Mouse (Mus musculus) kidney, embryonic 14.5 days (tissue): ENCODE results near the gene Ruvbl2. TPM values are rescaled to one million over a fixed set of nuclear protein-coding genes. Genes with fewer than 3 reads are reported as not detected.
A peak's percentile ranks its signal among the peaks of the same experiment; 100 is the strongest.
"Not testable (repeated sequence)": the region's sequence is repeated elsewhere in the genome, so short reads cannot be mapped to it uniquely, and the experiment has no call there.

Source experiments
- ATAC-seq: fragments of 200-750 bp; cut with Nextera tagmentation; 2 replicates; pipeline ENCODE4 v1.8.0; 2017; ENCODE audit warnings: moderate number of reproducible peaks, mild to moderate bottlenecking, moderate TSS enrichment, moderate library complexity; ENCODE audit not compliant: low FRiP score, low TSS enrichment
- H3K27ac ChIP-seq: fragments of 300-500 bp; sonication (generic); 2 replicates; pipeline ENCODE4 v1.5.1; 2014; ENCODE audit warnings: low read depth, mild to moderate bottlenecking, low read length, moderate library complexity, mixed read lengths
- H3K27me3 ChIP-seq: fragments of 300-500 bp; sonication (generic); 2 replicates; pipeline ENCODE4 v1.6.1; 2014; ENCODE audit warnings: mild to moderate bottlenecking, low read length; ENCODE audit not compliant: control insufficient read depth, insufficient read depth
- H3K36me3 ChIP-seq: fragments of 300-500 bp; sonication (generic); 2 replicates; pipeline ENCODE4 v1.6.1; 2014; ENCODE audit warnings: low read length, mixed read lengths; ENCODE audit not compliant: control insufficient read depth, insufficient read depth
- H3K4me1 ChIP-seq: fragments of 300-500 bp; sonication (generic); 2 replicates; pipeline ENCODE4 v1.6.1; 2014; ENCODE audit warnings: low read length, mixed read lengths; ENCODE audit not compliant: control insufficient read depth, insufficient read depth
- H3K4me2 ChIP-seq: fragments of 300-500 bp; sonication (generic); replicated peaks from 2 replicates; pipeline ENCODE4 v1.6.1; 2014; ENCODE audit warnings: low read depth, mild to moderate bottlenecking, low read length
- H3K4me3 ChIP-seq: fragments of 300-500 bp; sonication (generic); 2 replicates; pipeline ENCODE4 v1.5.1; 2014; ENCODE audit warnings: mild to moderate bottlenecking, low read length
- H3K9ac ChIP-seq: fragments of 300-500 bp; sonication (generic); 2 replicates; pipeline ENCODE4 v1.6.1; 2014; ENCODE audit warnings: low read depth, mild to moderate bottlenecking, low read length, moderate library complexity
- H3K9me3 ChIP-seq: fragments of 300-500 bp; sonication (generic); 2 replicates; pipeline ENCODE4 v1.6.1; 2016; ENCODE audit warnings: low read length; ENCODE audit not compliant: control insufficient read depth
- WGBS: fragments of 180-500 bp; shearing (Covaris S2); extraction: QIAGEN DNeasy Blood & Tissue Kit; methylation state at CpG from one replicate; pipeline ENCODE4 v1.1.7; 2014; 5-methylcytosine and 5-hydroxymethylcytosine counted together
- polyA plus RNA-seq: library from polyadenylated mRNA; unstranded; fragments of >200 nt; fragmentation: Nextera tagmentation; extraction: Ambion mirVana; gene quantifications from 2 replicates; pipeline ENCODE4 v1.2.1, GENCODE M21; 2014

The Ruvbl2 gene
- polyA plus RNA-seq, 1 experiment from 2014 or later, result 158 TPM

DNA sequence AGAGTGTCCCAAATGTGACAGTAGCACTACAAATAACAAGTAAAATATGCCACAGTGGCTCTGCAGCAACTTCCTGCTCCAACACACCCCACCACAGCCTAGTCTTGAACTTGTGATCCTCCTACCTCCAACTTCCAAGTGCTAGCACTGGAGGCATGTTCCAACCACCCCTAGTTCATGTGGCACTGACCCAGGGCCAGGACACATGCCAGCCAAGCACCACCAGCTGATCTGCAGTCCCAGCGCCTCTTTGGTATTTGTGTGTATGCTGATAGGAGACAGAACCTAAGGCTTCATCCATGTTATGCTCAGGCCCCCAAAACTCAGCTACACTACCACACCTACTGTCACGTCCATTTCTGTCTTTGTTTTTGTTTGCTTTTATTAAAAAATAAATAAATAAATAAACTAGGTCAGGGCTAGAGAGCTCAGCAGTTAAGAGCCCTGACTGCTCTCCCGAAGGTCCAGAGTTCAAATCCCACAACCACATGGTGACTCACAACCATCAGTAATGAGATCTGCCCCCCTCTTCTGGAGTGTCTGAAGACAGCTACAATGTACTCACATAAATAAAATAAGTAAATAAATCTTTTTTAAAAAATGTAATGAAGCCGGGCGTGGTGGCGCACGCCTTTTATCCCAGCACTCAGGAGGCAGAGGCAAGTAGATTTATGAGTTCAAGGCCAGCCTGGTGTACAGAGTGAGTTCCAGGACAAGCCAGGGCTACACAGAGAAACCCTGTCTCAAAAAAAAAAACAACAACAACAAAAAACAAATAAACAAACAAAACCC is 26.3 kb upstream of the Ruvbl2 start:
- H3K27me3 ChIP-seq, result no peaks in the 10 kb centered on the region
- ATAC-seq, result no peak
- H3K9ac ChIP-seq, result no peak overlapping the region
- H3K4me1 ChIP-seq, result peaks cover 21% of the 10 kb centered on the region
- no peak overlapping the region for H3K4me3 ChIP-seq
- no peak overlapping the region for H3K4me2 ChIP-seq
- H3K36me3 ChIP-seq, result peaks cover 28% of the 10 kb centered on the region
- H3K9me3 ChIP-seq, result no peaks in the 10 kb centered on the region
- 88% methylated on average over 7 of the region's 7 CpGs for WGBS
- H3K27ac ChIP-seq, result no peak overlapping the region

- WGBS, result 81% methylated on average over 4 of the region's 4 CpGs
- H3K4me2 ChIP-seq, H3K27me3 ChIP-seq, H3K27ac ChIP-seq, H3K9ac ChIP-seq, H3K9me3 ChIP-seq, H3K4me3 ChIP-seq, ATAC-seq: not testable (repeated sequence)
- Histone ChIP-seq H3K36me3 (peaks cover 36% of the 10 kb centered on the region), H3K4me1 (peaks cover 27% of the 10 kb centered on the region)
Measured at GRCm38 (mm10) chr7:45462868-45463267, 25.0 kb upstream of the Ruvbl2 start.

GRCm38 (mm10) chr7:45462325-45462724 is 24.4 kb upstream of the Ruvbl2 start:
- no peaks in the 10 kb centered on the region for H3K9me3 ChIP-seq
- peaks cover 41% of the 10 kb centered on the region for H3K36me3 ChIP-seq
- H3K27ac ChIP-seq, result no peak overlapping the region
- peaks cover 33% of the 10 kb centered on the region for H3K4me1 ChIP-seq
- H3K4me2 ChIP-seq, result no peak overlapping the region
- no peaks in the 10 kb centered on the region for H3K27me3 ChIP-seq
- no peak overlapping the region for H3K4me3 ChIP-seq
- no peak for ATAC-seq
- 89% methylated on average over 4 of the region's 4 CpGs for WGBS
- H3K9ac ChIP-seq, result no peak overlapping the region

DNA sequence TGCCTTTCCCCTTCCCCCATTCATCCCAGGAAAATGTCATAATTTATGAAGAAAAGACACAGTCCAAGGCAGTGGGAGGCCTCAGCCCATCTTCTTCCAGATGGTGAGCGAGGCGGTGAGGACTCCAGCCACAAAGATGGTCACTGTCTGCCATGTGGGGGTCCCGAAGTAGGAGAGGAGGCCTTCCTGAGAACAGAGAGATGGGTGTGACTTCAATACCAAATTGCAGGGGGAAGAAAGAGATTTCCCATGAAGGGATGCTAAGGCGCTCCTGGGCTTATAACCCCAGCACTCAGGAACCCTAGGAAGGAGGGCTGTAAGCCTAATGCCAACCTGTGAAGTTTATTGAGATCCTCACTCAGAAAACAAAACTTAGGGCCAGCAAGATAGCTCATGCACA is 23.9 kb upstream of the Ruvbl2 start:
- no peaks in the 10 kb centered on the region for H3K9me3 ChIP-seq
- H3K27me3 ChIP-seq, result no peaks in the 10 kb centered on the region
- peak overlapping the region; percentile 65; the same call in 1 of the 2 replicates for H3K27ac ChIP-seq
- no peak for ATAC-seq
- WGBS, result 89% methylated on average over 4 of the region's 4 CpGs
- H3K36me3 ChIP-seq, result peaks cover 45% of the 10 kb centered on the region
- no peak overlapping the region for H3K4me3 ChIP-seq
- peaks cover 36% of the 10 kb centered on the region for H3K4me1 ChIP-seq
- H3K4me2 ChIP-seq, result no peak overlapping the region
- H3K9ac ChIP-seq, result no peak overlapping the region

DNA sequence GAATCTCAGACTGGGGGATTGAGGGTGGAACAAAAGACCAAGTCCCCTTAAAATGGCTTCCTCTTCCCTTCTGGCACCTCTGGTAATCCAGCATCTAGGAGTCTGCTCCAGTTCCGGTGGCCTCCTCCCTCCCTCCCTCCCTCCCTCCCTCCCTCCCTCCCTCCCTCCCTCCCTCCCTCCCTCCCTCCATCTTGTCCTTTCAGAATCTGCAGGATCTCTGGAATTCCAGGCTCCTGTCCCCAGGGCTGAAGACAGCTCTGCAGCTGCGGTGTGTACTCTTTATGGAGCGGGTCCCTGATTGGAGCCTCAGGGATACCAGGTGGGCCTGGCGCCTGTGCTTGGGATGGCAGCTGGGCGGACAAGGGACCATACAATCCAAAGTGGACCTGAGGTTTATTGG is 23.4 kb upstream of the Ruvbl2 start:
- Histone ChIP-seq H3K36me3 (peaks cover 45% of the 10 kb centered on the region), H3K9ac (0 out of 2 replicates have a peak overlapping the region, but pooled peaks have one; percentile 83), H3K4me3 (no peak overlapping the region), H3K4me2 (no peak overlapping the region), H3K9me3 (no peaks in the 10 kb centered on the region), H3K27me3 (no peaks in the 10 kb centered on the region), H3K4me1 (peaks cover 36% of the 10 kb centered on the region), H3K27ac (peak overlapping the region; percentile 88; the same call in 1 of the 2 replicates)
- no peak for ATAC-seq
- 65% methylated on average over 5 of the region's 5 CpGs for WGBS

DNA sequence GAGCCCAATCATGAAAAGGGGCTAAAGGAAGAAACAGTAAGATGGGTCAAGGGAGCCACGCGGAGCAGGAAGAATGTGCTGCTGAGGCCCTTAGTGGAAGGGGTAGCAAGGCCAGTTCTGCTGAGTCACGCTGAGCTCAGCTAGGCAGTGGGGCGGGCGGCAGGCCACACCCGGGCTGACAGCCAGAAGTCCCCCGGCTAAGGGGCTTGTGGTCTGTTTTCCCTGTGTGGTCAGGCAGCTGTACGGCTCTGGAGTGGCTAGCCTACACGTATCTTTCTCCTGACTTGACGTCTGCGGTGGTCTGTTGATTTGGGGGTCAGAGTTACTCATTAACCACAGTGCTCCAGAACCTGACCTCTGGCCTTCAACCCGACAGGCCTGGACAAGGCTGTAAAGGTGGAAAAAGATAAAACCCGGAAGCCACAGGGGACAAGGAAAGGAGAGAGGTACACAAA is 23.0 kb upstream of the Ruvbl2 start:
- Histone ChIP-seq H3K9me3 (no peaks in the 10 kb centered on the region), H3K36me3 (peaks cover 45% of the 10 kb centered on the region), H3K9ac (peak overlapping the region; percentile 83; the same call in 1 of the 2 replicates), H3K4me1 (peaks cover 34% of the 10 kb centered on the region), H3K27ac (peak overlapping the region; percentile 88), H3K4me3 (peak overlapping the region; percentile 76; the same call in 1 of the 2 replicates), H3K4me2 (peak overlapping the region; percentile 53; the same call in 1 of the 2 replicates), H3K27me3 (no peaks in the 10 kb centered on the region)
- 20% methylated on average over 13 of the region's 13 CpGs for WGBS
- ATAC-seq, result peak; percentile 2; the same call in 1 of the 2 replicates

DNA sequence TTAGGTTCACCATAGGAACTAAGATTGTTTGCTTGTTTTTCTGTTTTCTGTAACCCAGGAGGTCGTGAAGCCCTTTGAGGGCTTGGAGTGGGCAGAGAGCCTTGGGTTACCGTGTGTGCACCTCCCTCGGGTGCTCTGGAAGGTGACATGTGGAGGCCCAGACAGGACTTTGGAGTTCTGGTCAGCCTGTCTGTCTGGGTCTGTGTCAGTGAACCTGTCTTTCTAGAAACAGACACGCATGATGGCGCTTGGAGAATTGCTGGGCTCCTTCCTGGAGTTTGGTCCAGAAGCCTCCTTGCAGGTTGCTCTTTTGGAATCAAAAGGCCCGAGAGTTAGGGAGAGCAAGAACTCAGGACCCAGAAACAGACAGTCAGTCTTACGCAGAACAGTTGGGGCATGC is 22.5 kb upstream of the Ruvbl2 start:
- peaks cover 29% of the 10 kb centered on the region for H3K4me1 ChIP-seq
- peak; percentile 0; the same call in 1 of the 2 replicates for ATAC-seq
- peak overlapping the region; percentile 83; the same call in 1 of the 2 replicates for H3K9ac ChIP-seq
- H3K4me2 ChIP-seq, result peak overlapping the region; percentile 53
- 68% methylated on average over 7 of the region's 7 CpGs for WGBS
- H3K4me3 ChIP-seq, result peak overlapping the region; percentile 76; the same call in 1 of the 2 replicates
- H3K27ac ChIP-seq, result peak overlapping the region; percentile 88
- no peaks in the 10 kb centered on the region for H3K9me3 ChIP-seq
- H3K36me3 ChIP-seq, result peaks cover 45% of the 10 kb centered on the region
- H3K27me3 ChIP-seq, result no peaks in the 10 kb centered on the region

- ATAC-seq, result peak; percentile 97
- H3K27me3 ChIP-seq, H3K9me3 ChIP-seq: not testable (repeated sequence)
- WGBS, result under 1% methylated on average over 27 of the region's 37 CpGs
- Histone ChIP-seq H3K4me2 (peak within 1 kb of the TSS; percentile 89), H3K27ac (peak within 1 kb of the TSS; percentile 88), H3K4me3 (peak within 1 kb of the TSS; percentile 76), H3K36me3 (peaks cover 45% of the 10 kb centered on the region), H3K9ac (peak within 1 kb of the TSS; percentile 83), H3K4me1 (peaks cover 27% of the 10 kb centered on the region)
Measured at GRCm38 (mm10) chr7:45459564-45460140, 21.8 kb upstream of the Ruvbl2 start, which contains the start of gene Ftl1. Gene Ftl1 (minus strand): TSS chr7:45459884.
